Mouse (Mus musculus) retina, postnatal 7 days (tissue): ENCODE measurements around the gene Golga7b.

Source experiments
- DNase-seq: peaks from one replicate; pipeline ENCODE4 v3.0.0-alpha.2; 2012; ENCODE audit warnings: low read depth, low spot score

Gene Golga7b

DNA sequence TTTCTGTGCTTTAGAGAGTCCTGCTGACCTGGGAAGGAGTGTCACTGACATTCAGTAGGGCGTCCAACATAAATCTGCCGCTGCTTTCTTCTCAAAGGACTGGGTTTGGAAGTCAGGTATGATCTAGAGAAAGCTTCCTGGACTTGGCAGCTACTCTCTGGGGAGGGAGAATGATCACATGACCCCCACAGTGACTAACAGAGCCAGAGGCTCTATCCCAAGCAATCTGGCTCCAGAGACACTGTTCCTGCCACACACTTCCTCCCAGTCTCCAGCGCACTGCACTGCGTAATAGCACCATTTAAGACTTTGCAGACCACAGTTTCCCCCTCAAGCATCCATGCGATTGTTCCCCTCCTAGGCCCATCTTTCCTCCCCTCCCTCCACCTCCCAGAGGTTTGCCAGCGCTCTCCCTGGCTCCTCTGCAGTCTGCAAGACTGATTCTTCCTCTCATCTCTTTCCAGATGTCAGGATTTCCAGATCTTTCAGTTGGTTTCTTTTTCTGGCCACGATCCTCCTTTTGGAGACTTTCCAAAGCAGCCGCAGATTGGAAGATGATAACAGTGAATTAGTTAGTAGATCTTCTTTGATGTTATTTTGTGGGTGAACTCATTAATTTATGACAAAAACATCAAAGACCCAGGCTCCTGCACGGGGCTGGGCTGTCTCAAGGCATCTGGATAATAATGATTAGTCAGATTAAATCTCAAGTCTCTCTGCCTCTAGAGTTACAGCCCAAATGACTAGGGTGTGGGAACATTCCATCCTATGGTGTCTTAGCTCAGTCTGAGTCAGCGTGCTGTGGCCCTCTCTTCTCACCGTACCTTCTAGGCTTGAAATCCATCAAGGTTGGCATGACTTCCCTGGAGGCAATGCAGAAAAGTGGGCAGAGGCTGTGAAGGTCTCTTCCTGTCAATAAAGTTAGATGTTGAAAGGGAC lies 2.9 kb downstream of the Golga7b start:
- DNase-seq, result no peak

DNA sequence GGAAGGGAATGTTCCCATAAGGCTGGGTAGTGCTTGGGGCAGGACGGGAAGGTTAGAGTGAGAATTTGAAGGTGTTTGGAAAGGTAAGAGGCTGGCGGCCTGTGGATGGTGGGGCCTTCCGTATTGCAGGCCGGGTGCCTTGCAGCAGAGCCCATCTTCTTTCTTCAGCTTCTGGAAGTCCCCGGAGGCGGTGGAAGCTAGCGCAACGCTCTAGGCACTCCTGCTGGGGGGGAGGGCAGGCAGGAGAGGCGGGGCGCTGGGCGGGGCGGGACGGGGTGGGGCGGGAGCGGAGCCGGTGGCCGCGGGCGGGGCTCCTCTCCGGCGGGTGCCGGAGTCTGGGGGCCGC lies 8.0 kb downstream of the Golga7b start:
- DNase-seq, result peak; percentile 14

DNA sequence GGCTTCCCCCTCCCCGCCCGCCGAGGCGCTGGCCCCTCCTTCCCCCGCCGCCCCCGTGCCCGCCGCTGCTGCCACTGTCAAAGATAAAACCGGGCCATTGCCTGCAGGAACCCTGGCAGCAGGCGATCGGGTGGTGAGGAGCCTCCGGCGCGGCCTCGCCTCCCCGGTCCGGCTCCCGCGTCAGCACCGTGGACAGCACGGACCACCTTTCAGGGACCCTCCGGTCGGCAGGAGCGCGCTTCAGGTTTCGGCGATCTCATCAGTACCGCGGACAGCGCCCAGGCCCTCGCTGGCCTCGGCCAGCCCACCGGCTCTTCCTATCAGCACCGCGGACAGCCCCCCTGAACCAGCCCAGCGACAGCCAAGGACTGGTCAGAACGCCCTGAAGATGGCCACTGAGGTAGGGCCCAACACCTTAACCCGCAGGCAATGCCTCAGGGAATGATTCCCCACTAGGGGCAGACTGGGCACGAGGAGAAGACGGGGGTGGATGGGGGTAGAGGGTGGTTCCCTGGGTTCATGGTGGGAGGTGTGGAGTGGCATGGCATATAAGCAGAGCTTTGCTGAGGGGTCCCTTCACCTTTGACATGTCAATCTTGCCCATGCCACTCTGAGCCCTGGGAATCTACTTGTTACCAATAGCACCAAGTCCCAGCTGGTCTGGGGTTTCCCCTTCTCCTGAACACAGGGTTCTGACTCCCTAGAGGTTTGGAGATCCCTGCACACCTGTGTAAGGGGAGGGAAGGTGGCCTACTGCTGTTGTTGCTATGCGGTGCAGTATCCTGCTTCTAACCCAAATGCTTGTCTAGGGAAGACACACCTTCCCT lies 8.6 kb downstream of the Golga7b start:
- peak; percentile 41 for DNase-seq

DNA sequence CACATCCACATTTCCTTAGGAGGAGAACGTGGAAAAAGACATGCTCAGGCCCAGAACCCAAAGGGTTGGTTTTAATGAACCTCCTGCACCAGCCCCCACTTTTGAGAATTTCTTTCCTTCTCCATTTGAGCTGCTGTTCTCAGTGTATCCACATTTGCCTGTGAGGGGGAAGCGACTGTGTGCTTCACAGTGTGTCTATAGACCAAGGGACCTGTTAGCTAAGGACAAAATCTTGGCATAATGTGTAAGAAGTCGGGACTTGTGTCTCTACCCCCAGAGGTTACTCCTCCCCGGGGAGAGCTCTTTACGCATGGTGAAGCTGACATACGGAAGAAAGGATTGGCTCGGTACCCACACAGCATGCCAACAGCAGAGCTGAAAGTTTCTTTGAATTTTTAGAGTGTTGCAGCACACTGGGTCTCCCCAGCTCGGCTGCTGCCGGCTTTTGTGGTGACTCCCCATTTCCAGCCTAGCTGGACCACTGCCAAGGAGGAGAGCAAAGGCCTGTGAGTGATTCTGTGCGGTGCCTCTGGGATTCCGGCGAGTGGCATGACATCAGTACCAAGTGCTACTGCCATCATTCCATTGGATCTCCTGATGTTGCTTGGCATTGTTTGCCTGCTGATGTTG lies 9.4 kb downstream of the Golga7b start:
- DNase-seq, result no peak

DNA sequence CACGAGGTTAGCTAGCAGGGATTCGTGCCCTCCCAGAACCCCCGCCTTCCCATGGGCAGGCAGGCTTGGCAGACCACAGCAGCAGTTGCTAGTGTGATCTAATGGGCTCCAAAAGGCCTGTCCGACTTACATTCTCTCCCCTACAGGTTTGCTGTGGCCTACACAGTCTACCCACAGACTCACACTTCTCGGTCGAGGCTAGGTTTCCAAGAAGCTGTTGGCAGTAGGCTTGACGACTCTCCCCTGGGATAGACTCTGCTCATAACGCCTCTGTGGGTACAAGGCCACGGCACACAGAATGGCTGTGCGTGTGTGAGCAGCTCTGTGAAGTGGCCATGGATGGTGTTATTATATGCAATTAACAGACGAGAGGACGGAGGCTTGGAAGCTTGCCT lies 9.9 kb downstream of the Golga7b start:
- DNase-seq, result no peak

DNA sequence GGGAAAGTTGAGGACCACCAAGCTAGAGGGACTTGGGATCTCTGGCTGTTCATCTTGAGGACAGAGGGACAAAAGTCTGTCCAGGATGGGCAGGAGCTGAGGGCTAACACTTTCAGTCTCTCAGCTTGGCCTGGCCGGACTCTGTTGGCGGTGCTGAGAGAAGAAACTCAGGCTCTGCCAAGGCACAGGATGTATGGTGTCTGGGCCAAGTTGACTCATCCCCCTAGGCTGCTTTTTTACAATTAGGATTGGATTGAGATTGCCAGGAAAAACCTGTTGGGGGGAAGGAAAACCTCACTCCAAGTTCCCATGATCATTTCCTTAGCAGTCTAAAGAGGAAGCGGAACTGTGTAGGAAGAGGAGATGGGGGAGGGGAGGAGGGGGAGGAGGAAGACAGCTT lies 10.7 kb downstream of the Golga7b start:
- no peak for DNase-seq

DNA sequence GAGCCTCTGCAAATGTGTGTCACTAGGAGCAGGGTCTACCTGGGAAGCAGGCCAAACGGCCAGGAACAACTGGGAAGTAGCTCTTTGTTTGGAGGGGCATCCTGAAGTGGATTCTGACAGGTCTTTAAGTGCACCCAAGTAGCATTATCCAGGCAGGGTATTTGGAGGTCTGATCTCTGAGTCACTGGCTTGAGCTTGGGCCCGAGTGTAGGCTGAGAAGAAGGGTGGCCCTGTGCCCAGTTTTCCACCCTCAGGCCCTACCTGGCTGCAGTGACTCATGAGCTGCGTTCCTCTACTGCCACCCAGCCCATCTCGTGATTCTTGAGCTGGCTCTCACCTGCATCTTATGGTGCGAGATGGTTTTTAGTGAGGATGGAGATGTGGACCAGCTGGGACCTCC lies 11.2 kb downstream of the Golga7b start:
- no peak for DNase-seq

DNA sequence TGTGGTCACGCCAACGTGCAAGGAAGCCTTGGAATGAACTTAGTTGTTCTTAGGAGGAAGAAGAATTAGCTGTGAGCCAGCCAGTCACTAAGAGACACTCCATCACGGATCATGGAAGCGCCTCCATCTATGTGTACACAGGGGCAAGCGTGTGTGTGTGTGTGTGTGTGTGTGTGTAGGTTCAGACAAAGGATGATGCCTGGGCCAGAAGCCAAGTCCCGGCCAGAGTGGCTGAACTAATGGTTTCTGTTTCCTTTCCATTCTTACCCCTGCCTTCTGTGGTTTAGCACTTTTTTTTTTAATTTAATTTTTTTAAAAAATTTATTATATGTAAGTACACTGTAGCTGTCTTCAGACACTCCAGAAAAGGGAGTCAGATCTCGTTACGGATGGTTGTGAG lies 13.1 kb downstream of the Golga7b start:
- no peak for DNase-seq

DNA sequence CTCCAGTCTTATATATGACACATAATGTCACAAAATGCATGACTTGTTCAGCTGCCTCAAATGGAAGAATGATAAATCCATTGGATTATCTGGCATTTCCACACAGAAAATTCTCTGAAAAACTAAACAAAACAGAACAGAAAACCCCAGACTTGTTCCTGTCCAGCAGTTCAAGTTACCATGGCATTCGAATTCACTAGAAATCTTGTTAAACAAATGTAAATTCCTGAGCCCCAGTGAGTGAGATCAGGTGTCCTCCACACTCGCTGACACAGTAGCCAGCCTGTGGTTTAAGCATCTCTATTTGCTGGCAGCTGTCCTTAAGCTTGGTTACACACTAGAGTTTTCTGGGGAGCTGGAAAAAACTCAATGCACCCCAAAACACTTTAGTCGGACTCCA lies 16.1 kb downstream of the Golga7b start:
- DNase-seq, result no peak

DNA sequence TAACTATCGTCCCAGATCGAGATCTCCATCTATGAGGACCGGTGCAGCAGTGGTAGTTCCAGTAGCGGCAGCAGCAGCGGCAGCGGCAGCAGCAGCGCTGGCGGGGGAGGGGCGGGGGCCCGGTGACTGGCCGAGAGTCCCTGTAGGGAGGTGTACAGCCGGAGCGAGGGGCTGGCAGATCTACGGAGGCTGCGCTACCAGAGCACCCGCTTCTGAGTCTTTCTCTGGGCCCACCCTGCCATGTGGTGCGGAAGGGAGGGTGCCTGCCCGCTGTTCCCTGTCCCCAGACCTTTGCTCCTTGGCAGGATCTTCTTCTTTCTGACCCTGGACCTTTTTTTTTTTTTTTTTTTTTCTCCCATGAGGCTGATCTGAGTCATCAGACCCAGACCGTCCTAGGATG lies 21.0 kb downstream of the Golga7b start:
- no peak for DNase-seq

DNA sequence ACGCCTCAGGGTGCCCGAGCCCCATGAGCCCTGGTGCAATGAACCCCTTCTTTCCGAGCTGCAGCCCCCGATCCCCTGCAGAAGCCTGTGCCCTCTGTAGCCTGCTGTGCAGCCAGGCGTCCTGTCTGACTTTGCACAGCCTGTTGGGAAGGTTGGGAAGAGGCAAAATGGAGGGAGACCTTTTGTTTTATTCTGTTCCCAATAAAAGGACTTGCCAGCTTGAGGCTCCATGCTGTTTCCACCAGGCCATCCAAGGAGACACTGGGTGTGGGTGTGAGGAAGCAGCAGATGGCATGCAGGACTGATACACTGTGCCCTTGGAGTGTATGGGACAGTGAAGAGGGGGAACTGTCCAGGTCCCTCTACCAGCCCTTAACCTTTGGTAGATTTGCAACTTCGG lies 22.7 kb downstream of the Golga7b start:
- no peak for DNase-seq

DNA sequence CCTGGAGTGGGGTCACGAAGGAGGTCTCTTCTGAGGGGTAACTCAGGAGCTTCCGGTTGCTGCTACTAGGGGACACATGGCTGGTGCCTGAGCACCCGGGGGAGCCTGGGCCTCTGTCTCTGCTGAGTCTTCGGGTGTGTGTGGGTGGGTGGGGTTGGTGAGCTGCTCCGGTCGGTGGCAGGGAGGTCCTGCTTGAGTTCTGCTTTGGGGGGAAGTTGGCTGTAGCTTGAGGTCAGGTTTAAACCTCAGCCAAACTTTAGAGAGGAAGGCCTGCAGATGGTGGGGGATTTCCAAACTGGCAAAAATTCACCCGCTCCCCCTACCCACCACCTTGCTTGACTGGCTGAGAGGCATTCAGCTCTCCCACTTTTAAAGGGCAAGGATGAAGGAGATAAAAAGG lies 23.8 kb downstream of the Golga7b start:
- DNase-seq, result no peak

DNA sequence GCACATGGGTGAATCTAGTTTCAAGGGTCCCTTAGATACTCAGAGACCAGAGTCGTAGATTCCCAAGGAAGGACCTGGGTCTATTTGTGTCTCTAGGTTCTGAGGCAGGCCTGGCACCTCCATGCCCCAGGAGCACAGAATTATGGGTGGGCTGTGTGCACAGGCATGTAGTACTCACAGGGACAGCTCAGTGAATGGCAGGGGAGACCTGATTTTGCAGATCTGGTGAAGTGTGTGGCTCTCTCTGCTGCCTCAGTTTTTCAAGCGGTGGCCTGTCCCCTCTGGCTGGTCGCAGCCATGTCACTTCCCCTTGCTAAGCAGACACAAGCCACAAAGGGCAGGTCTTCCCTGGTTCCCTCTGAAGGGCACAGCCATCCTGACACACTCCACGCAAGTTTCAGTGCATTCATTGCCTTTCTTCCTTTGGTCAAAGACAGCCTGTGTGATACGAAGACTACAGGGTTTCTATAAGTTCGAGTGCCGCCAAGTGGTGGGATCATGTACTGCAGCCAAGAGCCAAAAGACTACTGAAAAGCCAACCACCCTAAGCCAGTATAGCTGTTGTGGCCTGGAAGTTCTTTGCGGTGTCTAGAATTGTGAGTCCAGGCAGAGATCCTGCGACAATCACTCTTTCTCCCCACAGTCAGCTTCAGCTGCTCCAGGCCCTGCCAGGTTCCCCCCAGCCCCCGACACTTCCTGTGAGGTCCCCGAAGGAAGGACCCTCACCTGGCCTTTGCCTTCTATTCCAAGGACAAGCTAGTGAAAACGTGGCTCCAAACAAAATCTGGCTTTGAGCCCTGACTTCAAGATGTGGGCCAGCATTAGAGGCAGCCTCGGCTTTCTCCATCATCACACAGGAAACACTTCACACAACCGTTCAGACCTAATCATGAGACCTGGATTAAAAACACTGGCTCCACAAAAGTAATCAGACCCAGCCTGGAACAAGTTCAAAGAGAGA lies 24.9 kb downstream of the Golga7b start:
- peak; percentile 74 for DNase-seq

DNA sequence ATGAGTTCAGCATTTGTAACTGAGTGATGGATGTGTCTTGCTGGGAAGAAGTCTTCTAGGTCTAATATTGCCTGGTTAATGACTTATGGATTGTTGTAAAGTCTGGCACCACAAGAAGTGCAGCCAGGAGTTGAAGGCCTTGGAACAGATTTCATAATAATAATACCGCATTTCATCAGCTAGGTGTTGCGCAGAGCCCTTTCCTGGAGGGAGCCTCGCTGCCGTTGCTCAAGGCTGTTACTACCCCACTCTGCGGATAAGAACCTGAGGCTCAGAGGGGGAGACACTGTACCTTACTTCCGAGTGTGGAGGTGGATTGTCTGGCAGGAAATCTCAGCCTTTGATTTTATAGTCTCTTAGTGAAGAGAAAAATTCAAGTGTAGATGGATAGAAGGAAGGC lies 29.9 kb downstream of the Golga7b start:
- DNase-seq, result no peak

DNA sequence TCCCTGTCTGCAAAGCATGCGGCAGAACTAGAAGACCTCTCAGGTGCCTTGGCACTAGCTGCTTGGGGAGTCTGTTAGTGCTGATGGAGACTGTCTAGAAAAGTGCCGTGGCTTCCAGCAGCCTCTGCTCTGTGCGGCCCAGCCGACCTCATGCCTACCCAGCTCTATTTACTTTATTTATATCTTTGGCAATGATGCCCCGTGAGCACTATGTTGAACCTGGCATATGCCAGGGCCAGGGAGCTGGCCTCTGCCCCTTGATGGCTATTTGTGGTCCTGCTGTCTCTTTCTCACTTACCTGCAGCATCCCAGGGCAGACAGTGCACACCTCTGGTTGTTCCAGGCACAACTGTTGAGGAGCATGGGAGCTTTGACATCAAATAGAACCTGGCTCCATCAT lies 31.1 kb downstream of the Golga7b start:
- no peak for DNase-seq

DNA sequence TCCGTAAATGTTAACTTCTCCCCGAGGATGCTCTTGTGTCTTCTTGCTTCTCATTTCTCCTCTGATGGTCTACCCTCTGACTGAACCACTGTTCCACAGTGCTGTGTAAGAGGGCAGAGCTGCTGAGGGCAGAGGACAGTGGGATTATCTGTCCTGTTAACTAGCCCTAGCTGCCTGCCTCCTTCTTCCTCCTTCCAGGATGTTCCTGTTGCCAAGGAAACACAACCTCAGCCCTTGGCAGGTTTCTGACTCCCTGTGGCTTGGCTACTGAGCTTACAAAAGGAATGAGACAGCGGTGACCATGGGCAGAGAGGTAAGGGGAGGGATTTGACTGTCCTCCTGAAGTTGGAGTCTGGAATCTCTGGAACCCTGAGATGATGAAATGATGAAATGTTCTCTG lies 32.2 kb downstream of the Golga7b start:
- no peak for DNase-seq

DNA sequence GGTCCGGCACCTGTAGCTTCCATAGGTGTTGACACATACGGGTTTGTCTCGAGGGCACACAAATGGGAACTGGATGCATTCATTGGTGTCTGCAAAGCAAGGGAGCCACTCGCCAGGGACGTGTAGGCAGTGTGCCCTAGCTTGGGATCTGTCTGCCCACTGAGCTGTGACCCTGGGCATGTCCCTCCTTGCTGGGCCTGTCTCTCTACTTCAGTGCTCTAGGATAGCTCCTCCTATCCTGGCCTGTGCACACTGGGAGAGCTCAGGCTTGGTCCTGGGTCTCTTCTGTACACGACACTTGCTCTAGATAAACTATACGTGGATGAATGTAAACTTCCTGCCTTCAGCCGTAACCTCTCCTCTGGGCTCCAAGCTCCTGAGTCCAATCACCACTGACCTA lies 36.8 kb downstream of the Golga7b start:
- no peak for DNase-seq

DNA sequence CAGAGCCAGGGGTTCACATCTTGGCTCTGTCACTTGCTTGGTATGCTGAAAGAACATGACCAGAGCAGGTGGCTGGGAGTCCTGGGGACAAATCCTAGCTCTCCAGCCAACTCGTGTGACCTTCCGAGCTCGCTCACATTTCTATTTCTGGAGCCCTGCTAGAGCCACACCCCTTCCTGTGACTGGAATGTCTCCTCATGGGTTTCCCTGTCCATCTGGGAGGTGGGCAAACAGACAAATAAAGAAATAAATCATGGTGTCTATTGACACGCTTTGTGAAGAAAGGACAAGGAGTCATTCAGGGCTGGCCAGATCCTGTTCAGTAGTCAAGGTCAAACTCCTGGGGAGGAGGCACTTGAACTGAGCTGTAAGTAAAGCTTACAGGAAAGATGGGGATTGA lies 41.0 kb downstream of the Golga7b start:
- DNase-seq, result no peak

DNA sequence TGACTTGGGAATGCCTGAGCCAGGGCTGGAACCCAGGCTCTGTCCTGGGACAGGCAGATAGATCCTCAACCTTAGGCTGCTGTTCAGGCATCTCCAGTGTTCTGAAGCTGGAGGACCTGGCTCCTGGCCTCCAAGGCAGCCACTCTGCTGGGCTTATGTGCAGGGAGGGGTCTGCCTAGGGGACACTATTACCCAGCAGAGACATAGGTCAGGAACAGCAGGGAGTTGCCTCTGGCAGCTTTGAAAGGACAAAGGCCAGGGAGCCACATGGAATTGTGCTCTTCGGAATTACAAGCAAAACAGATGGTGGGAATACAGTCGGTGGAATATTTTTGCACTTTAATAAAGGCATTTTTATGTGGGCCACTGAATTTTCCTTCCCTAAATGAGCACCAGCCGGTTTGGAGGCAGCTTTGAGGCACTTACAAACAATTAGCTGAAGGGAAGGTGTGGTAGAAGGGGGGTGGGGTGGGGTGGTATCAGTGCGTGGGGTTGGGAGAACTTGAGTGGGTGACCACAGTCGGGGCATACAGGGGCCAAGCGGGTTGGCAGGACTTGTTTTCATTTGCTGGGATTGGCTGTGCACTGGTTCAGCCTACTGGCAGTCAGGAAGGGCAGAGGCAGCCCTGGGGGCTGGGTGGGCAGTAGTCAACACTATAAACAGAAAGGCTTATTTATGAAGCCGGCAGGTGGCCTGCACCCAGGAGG lies 43.7 kb downstream of the Golga7b start:
- DNase-seq, result no peak

DNA sequence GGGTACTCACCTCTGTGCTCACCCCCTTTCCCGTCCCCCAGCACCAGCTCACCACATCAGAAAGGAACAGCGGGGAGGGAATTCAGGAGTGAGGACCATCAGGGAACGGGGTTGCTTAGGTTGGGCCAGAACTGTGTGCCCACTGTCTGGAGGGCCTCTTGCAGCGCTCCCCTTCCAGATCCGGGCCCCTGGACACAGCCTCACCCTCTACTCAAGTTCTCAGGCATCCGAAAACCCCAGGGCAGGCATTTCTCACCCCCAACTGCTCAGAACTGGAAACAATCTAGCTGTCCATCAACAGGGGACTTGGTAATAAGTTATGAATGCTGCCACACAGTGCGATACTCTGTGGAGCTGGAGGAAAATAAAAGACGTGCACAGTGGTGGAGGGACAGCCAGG lies 44.7 kb downstream of the Golga7b start:
- DNase-seq, result no peak

DNA sequence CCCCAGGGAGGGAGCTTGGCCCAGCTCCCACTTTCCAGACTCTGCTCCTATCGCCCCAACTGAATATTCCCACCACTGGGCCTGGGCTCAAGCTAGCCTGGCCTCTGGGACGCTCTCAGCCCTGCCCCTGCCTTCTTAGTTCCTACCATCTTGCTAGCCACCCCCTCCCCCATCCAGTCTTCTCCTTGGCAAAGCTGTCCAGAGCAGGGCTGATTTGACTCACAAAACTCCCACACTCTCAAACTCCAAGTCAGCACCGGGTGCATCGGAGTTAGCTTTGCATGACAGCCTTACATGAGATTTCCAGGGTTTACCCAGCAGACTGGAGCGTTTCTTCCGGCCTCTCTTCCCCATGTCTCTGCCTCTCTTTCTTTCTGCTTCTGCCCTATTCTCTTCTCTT lies 45.8 kb downstream of the Golga7b start:
- no peak for DNase-seq
